Mouse (Mus musculus) adrenal gland, adult 18-20 months (tissue): ENCODE data around the gene Mfsd12. TPM values are rescaled to one million over a fixed set of nuclear protein-coding genes. Genes with fewer than 3 reads are reported as not detected.
A peak's percentile ranks its signal among the peaks of the same experiment; 100 is the strongest.

Source experiments
- DNase-seq, 2 experiments: peaks; one replicate each; pipeline ENCODE4 v3.0.0; 2021 to 2022; ENCODE audit warnings: low spot score in 2 of 2
- total RNA-seq, 2 experiments: library from RNA; stranded (reverse); gene quantifications; 1 replicate in 1 of 2; 2 replicates in 1 of 2; pipeline ENCODE4 v1.2.3; 2021

Mfsd12 gene
- total RNA-seq, 2 experiments from 2014 or later = 16.0 to 29.6 TPM

DNA sequence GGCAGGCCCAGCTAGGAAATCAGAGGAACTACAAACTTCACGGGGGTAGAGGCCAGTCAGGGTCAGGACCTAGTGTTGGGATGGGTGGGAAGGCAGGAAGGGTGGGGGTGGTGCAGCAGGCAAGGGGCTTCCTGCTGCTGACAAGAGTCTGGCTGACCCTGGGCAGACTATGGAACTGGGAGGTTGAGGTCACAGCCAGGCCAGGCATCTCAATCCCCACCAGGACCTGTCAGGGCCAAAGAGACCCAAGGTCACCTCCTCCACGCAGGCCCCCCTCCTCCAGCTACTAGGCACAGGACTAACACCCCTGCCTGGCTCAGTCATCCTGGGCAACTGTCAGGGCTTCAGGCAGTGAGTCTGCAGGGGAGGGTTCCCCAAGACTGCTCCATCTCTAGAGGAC lies 29.3 kb upstream of the Mfsd12 start:
- DNase-seq = peak in 1 of 2 experiments; percentile 60

DNA sequence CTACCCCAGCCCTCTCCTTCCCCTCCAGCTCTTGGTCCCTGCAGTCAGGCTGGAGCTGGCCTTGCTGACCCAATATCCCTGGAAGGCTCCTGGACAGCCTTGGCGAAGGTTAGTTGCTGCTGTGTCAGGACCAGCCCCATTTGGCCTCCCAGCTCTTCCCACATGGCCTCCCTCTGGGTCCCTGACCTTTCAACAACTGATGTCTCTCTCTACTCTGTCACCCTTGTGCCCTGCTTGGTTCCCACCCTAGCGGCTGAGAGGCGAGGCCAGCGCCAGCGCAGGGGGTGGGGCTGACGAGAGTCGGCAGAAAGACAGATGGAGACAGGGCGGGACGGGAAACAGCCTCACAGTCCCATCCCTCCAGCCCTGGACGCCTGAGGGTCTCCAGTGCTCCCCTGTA lies 28.9 kb upstream of the Mfsd12 start, which contains the start of gene Tbxa2r:
Gene Tbxa2r, plus strand, starts transcription at position 346 of the 400 bp plus-strand sequence.
- DNase-seq = peak; percentile 72 to 74

DNA sequence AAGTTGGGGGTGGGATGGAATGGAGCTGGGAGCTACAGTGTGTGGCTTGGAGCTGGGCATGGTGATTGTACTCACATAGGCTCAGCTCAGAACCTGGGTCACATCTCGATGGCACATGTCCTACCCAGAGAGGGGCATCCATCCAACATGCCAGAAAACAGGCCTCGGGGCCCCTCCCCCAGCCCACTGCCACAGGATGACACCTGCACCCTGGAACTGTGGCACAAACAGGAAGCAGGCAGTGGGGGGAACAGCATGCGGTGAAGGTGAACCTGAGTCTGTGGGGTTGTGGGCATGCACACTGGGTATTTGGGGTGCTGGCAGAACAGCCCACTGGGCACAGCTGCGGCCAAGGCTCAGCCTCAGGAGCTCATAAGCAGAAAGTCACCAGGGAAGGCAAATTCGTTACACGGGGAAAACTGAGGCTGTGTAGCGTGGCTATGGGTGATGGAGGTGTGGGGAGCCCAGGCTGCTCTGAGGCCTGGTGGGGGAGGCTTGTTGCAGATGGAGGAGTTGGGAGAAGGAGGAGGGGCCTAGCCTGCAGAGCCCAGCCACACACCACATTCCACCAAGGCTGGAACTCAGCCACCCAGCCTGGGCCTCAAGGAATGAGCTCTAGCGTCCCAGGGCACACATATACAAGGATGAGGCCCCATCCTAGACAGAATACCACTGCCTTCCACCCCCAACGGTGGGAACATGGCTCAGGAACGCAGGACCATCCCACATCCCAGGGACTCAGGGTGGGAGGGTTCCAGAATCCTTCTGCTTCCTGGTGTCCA lies 27.9 kb upstream of the Mfsd12 start:
- DNase-seq = no peak

DNA sequence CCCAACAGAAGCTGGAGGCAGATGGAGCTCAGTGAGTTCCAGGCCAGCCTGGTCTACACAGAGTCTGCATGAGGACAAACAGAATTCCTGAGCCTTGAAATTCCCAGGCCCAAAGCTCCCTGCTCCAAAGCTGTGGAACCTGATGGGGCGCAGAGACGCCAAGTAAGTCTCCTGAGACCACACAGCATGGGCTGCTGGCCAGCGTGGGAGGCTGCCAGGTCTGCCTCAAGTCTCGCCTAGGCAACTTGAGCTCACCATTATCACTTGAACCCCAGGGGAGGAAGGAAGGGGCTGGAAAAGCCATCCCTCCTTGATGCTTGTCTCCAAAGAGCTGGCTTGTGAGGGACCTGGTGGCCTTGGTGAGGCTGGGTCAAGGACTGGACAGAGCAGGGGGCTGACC lies 27.3 kb upstream of the Mfsd12 start:
- DNase-seq = no peak

DNA sequence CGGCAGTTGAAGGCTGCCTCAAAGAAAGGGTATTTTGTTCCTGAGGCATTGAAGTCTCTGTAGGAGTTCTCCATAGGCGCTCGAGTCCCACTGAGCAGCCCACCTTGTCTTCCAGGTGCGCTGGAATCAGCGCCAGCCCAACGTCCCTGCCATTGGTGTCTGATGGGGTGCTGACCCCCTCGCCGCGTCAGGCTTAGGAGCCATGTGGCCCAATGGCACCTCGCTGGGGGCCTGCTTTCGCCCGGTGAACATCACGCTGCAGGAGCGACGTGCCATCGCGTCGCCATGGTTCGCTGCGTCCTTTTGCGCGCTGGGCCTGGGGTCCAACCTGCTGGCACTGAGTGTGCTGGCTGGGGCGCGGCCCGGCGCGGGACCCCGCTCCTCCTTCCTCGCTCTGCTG lies 25.0 kb upstream of the Mfsd12 start:
- no peak for DNase-seq

DNA sequence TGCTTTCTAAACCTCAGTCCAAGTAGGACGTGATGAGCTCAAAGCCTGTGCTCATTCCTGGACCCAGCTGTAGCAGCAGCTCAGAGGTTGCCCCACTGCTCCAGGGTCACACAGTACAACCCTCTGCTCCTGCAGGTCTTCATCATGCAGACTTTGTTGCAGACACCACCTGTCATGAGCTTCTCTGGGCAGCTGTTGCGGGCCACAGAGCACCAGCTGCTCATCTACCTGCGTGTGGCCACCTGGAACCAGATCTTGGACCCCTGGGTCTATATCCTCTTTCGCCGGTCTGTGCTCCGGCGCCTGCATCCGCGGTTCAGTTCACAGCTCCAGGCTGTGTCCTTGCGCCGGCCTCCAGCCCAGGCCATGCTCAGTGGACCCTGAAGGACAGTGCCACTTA lies 23.0 kb upstream of the Mfsd12 start:
- DNase-seq = no peak

DNA sequence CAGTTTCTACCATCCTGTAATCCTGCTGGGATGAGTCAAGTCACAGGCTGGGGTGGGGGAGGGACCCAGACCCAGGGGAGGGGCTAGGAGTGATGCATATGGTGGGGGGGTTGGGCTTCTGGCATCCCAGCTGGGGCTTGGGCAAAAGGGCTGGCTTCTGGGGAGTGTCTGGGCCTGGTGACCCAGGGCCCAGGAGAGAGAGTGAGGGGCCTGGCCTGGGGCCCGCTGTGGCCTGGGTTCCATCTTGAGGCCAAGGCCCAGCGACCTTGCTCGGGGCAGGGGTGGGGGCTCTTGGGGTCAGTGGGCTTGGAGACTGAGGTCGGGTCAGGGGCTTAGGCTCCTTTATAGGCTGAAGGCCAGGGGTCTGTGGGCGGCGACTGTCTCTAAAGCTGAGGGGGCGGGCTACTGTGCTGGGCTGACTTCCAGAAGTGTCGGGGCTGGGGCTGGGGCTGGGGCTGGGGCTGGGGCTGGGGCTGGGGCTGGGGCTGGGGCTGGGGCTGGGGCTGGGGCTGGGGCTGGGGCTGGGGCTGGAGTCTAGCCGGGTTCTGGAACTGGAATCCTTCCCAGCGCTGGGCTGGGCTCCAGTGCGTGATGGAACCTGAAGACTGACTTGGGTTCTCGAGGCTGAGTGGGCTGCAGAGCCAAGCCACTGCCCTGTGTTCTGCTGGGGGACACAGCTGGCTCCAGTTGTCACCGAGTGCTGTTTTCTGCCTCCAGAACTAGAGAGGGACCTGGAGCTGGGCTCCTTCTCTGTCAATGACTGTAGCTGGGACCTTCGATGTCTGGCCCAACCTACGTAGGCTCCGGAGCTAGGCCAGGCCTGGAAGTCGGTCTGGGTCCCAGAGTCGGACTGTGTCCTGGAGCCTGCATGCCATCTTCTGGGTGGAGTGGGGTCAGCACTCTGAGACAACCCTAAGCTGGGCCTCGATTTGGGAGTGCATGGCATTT lies 21.6 kb upstream of the Mfsd12 start:
- DNase-seq = no peak

DNA sequence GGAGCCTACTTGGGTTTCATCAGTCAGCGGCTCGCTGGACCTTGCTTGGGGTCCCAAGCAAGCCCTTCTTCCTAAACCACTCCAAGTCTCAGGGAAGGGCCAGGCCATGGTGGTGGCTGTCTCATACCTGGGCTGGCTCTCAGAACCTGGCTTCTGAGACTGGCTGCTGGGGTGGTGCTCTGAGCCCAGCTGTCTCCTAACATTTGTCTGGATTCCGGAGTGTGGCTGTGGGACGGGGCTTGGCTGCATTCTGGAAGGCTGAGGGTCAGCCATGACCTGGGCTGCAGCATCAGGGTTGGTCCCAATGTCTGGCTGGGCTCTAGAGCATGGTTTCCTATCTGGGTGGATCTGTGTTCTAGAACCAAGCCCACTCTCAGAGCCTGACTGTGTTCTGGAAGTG lies 20.7 kb upstream of the Mfsd12 start:
- no peak for DNase-seq

DNA sequence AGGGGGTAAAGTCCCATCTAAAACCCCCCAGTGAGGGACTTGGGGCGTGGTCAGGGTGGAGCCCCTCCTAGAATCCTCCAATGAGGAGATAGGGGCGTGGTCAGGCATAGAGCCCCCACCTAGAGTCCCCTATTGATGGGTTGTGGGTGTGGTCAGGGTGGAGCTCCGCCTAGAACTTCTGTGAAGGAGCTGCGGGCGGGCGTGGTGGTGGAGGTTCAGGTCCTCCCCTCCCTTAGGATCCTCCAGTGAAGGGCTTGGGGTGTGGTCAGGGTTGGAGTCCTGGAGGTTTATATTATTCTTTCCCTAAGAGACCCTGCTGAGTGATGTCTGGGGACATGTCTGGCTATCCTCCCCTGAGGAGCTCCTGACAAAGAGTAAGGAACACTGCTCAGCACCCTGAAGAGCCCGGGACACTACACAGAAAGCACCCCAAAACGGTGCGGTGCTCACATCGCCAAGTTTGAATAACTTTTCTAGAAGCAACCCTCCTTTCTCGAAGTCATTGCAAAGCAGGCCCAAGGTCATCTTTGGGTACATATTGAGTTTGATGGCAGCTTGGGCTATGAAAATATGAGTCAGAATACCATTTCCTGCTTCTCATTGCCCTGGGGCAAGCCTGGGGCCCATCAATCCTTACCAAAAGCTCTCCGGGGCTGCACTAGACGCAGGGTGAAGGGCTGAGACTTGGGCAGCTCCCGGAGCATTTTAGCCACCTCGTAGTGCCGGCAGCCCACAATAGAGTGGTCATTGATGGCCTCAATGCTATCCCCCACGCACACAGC lies 16.5 kb upstream of the Mfsd12 start:
- DNase-seq = no peak

DNA sequence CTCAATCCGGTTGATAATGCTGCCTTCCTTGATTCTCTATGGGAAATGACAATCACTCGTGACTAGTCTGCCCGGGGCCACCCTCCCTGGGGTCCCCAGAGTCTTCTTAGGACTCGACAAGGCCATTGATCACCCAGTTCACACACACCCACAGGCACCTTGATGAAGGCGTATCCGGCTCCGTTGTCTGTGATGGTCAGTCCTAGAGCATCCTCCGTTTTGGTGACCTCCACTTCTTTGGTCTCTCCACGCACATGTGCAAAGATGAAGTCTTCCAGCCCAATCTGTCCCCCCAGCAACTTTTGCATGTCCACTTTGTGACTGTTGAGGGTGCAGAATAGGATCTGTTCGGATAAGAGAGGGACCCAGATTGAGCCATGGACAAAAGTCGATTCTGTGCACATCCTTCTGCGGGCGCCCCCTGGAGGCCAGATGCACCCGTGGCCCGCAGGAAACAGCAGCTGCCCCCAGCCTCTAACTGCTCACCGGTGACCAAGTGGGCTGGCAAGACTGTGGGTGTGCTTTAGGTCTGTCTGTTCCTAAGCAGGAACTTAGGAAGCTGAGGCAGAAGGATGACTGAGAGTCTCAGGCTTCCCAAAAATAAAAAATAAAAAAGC lies 15.8 kb upstream of the Mfsd12 start:
- DNase-seq = peak; percentile 78 to 83

DNA sequence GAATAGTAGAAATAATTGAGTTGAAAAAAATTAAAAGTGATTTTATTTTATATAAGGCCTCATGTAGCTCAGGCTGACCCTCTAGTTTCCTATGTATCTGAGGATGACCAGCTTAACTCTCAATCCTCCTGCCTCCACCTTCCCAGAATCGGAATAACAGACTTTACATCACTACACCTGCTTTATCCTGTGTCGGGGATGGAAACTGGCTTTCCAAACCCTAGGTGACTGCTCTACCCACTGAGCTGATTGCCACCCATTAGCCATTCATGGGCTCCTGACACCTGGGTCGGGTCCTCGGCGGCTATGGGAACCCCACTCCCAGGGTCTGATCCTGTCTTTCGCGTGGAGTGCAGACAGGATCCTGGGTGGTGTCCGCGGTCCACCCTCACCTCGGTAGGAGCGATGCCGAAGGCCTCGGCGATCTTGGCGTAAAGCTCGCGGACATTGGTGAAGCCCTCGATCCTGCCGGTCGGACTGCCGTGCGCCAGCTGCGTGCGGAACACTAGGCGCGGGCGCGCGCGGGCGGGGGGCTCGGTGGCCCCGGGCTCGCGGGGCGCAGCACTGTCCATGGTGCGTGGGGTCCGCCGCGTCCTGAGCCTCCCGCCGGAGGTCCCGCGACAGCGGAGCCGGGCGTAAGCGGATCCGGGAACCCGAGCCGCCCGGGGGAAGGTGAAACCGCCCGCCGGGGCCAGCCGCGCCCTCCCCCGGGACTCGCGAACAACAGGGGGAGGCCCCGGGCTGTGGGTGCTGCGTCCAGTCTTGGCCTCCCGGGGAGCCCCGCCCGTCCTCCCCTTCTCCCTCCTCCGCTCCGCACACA lies 14.4 kb upstream of the Mfsd12 start, which contains the start of gene Gipc3:
Gene Gipc3, minus strand, starts transcription at position 581 of the 820 bp plus-strand sequence.
- no peak for DNase-seq

DNA sequence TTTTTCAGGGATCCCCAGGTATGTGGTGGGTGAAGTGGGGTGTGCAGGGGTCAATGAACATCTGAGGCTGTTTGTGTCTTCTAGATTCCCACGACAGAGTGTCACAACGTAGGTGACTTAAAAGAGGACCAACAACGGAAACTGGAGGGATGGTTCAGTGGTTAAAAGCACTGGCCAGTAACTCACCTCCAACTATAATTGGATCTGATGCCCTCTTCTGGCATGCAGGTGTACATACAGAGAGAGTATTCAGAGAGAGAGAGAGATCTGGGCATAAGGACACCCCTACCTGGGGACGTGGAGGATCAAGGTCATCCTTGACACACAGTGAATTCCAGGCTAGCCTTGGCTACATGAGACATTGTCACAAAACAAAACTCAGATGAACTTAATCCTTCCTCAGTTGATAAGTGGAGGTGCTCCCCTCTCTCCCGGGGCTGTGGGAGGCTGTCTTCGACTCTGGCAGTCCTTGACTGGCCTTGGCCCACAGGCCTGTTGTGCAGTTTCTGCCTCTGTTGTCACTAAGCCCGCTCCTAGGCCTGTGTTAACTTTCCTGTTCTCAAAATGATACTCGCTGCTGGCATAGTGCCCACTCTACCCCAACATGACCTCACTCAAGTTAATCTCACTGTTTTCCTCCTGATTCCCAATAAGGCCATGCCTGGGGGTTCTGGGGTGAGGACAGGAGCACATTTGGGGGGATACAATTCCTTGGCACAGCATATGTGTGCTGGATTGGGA lies 12.7 kb upstream of the Mfsd12 start:
- no peak for DNase-seq

DNA sequence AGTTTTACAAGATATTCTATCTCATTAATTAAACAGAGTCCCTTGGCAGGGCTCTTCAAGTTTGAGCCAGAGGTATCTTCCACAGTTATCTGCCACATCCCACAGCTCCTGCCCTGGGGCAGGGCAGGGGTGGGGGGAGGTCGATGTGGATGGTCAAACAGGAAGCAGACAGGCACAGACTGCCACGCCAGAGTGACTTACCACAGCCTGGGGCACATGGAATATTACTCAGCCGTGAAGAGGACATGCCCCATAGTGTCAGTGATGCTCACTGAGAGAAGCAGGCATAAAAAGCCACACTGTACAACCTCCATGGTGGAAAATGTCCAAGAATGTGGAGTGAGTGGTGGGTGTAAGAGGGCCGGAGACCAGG lies 12.1 kb upstream of the Mfsd12 start:
- no peak for DNase-seq

DNA sequence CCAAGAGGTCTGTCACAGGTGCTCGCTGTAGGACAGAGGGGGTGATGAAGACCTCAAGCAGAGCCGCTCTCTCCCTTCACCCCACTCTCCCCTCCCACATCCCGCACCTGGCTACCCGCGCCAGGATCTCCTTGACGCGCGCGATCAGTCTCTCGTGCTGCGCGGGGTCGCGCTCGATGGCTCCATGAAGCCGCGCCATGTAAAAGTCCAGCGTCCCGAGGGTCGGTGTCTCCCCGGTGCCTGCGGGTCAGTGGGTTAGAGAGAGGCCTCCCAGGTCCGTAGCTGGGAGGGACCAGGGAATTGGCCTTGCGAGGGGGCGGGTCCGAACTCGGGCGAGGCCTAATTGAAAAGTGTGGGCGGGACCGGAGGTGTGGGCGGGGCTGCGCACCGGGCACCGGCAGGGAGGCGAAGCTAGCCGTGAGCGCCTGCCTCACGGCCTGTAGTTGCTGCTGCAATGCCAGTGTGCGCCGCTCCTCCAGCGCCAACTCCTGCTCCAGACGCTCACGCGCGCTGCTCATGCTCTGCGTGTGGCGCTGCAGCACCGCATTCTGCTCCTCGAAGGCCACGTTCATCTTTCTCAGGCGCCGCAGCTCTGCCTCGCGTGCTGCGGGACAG lies 10.7 kb upstream of the Mfsd12 start:
- peak; percentile 66 to 76 for DNase-seq

DNA sequence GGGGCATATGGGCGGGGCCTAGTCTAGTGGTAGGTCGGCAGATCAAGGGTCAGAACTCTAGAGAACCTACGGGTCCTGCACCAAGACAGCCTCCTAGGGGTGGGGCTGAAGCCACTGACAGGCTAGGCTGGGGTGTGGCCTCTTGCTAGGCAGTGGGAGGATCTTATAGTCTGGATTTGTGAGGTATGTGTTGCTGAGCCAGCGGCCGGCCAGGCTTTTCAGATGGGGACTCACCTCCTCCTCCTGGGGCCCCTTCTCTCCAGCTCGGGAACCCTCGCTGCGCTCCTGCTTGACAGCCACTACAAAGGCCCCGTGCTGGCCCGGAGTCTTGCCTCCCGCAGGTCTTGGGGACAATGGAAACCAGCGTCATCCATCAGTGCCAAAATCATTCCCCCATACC lies 8.1 kb upstream of the Mfsd12 start:
- no peak for DNase-seq

DNA sequence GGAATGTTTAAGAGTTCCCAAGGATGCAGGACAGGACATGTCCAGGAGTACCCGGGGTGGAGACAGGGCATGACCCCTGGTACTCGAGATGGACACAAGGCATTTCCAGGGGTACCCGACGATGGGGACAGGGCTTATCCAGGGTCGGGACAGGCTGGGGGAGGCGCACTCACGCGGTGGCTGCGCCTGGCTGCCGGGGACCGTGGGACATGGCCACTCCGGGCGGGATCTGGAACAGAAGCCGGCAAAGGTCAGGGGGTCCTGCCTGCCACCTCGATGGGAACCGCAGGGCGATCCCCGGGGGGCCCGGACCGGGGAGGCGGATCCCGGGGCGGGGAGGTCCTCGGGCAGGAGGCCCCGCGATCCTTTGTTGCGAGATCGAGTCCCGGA lies 7.3 kb upstream of the Mfsd12 start:
- DNase-seq = no peak

DNA sequence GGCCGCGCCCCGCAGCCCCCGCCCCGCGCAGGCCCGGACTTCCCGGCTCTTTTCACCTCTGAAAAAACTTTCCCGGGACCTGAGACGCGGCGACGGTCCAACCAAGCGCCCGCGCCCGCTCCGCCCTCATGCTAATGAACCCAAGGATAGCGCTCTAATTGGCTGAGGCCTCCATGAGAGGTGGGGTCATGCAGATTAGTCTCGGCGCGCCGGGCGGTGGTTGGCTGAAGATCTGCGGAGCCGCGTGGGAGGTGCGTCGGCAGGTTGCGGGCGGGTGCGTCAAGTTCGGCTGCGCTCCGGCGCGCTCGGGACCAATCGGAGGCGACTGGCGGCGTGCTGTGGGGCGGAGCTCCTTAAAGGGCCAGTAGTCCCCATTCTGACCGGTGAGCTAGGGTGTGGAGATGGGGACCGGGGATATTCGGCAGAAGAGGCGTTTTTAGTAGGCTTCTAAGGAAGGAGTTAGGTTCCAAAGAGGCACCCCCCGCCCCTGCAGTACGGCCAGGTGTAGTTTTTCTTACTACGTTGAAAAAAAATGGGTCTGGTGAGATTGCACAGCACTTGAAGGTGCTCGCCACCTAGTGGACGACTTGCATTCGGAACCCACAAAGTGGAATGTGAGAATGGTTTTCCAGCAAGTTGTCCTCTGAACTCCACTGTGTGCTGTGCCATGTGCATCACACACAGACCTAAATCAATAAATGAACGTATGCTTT lies 6.8 kb upstream of the Mfsd12 start, which contains the start of gene Hmg20b:
Gene Hmg20b, minus strand, starts transcription at position 130 of the 713 bp plus-strand sequence.
- DNase-seq = peak; percentile 97

DNA sequence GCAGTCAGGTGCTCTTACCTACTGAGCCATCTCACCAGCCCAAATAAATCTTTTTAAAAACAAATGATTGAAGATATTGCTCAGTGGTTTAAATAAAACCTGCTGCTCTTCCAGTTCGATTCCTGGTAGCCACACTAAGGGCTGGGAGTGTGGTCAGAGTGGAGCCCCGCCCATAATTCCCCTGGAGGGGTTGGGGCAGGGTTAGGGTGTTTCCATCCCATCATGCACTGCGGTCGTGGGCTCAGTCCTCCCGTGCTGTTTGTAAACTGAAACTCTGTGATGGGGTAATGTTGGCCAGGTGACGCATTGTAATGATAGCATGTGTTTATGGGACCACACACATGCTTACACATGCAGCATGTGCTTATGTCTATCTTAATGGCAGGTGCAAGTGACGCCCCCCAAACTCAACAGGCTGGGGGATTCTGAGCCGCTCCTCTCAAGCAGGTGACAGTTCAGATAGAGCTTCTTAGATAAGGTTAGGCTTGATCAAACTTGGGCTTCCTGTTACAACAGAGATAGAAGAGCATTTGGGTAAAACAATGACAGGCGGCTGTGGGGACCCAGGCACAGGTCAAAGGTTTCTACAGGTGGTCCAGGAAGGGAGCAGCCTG lies 5.5 kb upstream of the Mfsd12 start:
- no peak for DNase-seq
